Mouse (Mus musculus) testis, adult 2 months (tissue): ENCODE data around the gene Gnaq.

Experiments
- CTCF ChIP-seq: fragments of 200-500 bp; IDR thresholded peaks from 2 replicates; pipeline ENCODE4 v1.5.1; 2012; ENCODE audit warnings: low read depth, mild to moderate bottlenecking, inconsistent platforms, low read length, moderate library complexity; ENCODE audit not compliant: control insufficient read depth, insufficient read depth, insufficient replicate concordance
- POLR2A ChIP-seq: fragments of 200-500 bp; IDR thresholded peaks from 2 replicates; pipeline ENCODE4 v1.6.1; 2012; ENCODE audit warnings: low read depth, mild to moderate bottlenecking, inconsistent platforms, low read length, moderate library complexity; ENCODE audit not compliant: control insufficient read depth

DNA sequence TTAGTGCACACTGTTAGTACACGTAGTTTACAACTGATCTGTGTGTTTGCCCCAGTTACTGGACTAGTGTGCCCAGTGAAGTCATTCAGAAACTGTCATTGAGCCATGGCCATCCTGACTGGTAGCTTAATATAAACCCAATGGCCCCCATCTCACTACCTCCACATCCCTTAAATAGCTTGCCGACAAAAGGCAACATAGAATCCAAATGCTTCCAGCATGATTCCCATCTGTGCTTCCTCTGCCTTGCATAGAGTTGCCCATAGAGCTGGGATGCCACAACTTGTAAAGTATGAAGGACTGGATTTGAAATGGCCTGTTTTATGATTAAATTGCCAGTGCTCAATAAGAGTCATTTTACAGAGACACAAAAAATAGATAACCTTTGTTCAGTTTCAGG, 212.9 kb downstream of the Gnaq start:
- TF ChIP-seq CTCF (no peak), POLR2A (no peak)
